In the genomic region with DNA sequence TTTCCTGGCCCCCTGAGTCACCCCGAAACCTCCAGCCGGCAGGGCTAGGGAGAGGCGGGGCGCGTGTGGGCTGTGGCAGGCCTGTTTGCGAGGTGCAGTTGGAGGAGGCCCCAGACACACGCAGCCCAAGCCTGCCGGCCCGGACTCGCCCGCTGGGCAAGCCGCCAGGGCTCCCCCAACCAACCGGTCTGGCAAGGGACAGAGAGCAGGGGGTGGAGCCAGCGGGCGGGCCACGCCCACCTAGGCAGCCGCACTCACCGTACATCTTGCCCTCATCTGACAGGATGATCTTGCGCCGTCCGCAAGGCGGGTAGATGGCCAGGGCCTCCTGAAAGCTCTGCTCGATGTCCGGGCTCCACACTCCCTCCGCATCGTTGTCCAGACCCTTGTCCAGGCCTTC, we compare ENCODE assay signal across 9 mouse cellular contexts. TPM values are rescaled to one million over a fixed set of nuclear protein-coding genes. Genes with fewer than 3 reads are reported as not detected.
DNase-seq lines count a peak whose midpoint lies in the region; ATAC-seq and TF ChIP-seq lines count a peak whose summit lies in the region.
"Had no signal": no experiment of that assay in that cellular context is flagged by ENCODE, and none has a peak within 500 bp of the region (broad histone marks: within the 10 kb centered on the region; RNA-seq: fewer than 3 reads in every experiment).

No protein-coding gene starts in this region.

- no peaks in the 10 kb centered on the region for H3K9me3 ChIP-seq in hindbrain, embryonic 12.5 days (replicated peaks)

- peak; percentile 36 for ATAC-seq in Patski
- peak; percentile 82 for ATAC-seq in hindbrain, embryonic 12.5 days (ENCODE audit: low FRiP score)
- ATAC-seq in activated CD4-positive, CD25-positive, alpha-beta regulatory T cell, adult 4 months = no peak

- POLR2A ChIA-PET in Patski (lab: Charles Lee) = interaction anchor here (1.5 kb wide), 1 partner anchor 10 kb away, joined by 6 read pairs; no protein-coding TSS in a partner anchor

- CTCF ChIA-PET in Patski (lab: Charles Lee) = interaction anchor here (1.2 to 1.8 kb wide), 2 partner anchors 10 to 115 kb away, joined by 3 to 5 read pairs; no protein-coding TSS in a partner anchor

- H3K36me3 ChIP-seq in hindbrain, embryonic 12.5 days = peaks cover 10% of the 10 kb centered on the region; the same call in 1 of the 2 replicates

- H3K4me2 ChIP-seq in hindbrain, embryonic 12.5 days (replicated peaks) = peak overlapping the region; percentile 55

- DNase-seq in Patski (ENCODE audit: low read depth, low spot score) = peak; percentile 51
- DNase-seq in cerebellum, postnatal 4 days (ENCODE audit: low spot score in 2 of 2) = peak; percentile 66 to 85
- peak; percentile 57 for DNase-seq in gastrocnemius, adult 18-20 months (ENCODE audit: low spot score)
- peak; percentile 63 to 76 for DNase-seq in layer of hippocampus, postnatal 14 days (ENCODE audit: low spot score in 2 of 2)
- DNase-seq in lung, postnatal 4 days = peak; percentile 95 to 98
- DNase-seq in right cerebral cortex, postnatal 10 days (ENCODE audit: low spot score in 2 of 2) = peak; percentile 85 to 86

- 7% methylated on average over 26 of the region's 26 CpGs for WGBS in hindbrain, embryonic 12.5 days

- TF ChIP-seq CTCF in Patski (IDR thresholded peaks at IDR 0.05) = no peak

- H3K27ac ChIP-seq in hindbrain, embryonic 12.5 days = no peak overlapping the region

- H3K27me3 ChIP-seq in Patski = no peaks in the 10 kb centered on the region
- H3K27me3 ChIP-seq in hindbrain, embryonic 12.5 days = peaks cover 14% of the 10 kb centered on the region

- in situ Hi-C loops in Patski (cut with MboI; ENCODE audit: low pct_unique_long_range_greater_than_20kb) = no loop called here

- peaks cover 32% of the 10 kb centered on the region for H3K4me1 ChIP-seq in hindbrain, embryonic 12.5 days

- peak overlapping the region; percentile 57; the same call in 1 of the 2 replicates for H3K9ac ChIP-seq in hindbrain, embryonic 12.5 days

- H3K4me3 ChIP-seq in hindbrain, embryonic 12.5 days = peak overlapping the region; percentile 22; the same call in 1 of the 2 replicates

RNA-seq across cellular contexts. Expression of gene Tead3, which starts 9.5 kb away (rescaled TPM):
- polyA plus RNA-seq in Patski (2021) = 45.2 TPM
- total RNA-seq in gastrocnemius, adult 18-20 months (2021) = 1 to 10 TPM; 5.3 to 6.9 TPM
- polyA plus RNA-seq in hindbrain, embryonic 12.5 days (2016; fragmentation: Nextera tagmentation; extraction: Ambion mirVana) = 7.0 and 7.7 TPM in 2 replicates
- 1 to 10 TPM; 5.1 to 5.7 TPM for total RNA-seq in layer of hippocampus, postnatal 14 days (2021)
- not detected for polyA plus RNA-seq in activated CD4-positive, CD25-positive, alpha-beta regulatory T cell, adult 4 months (2017; shearing (Covaris generic))

RNA-seq across cellular contexts. Expression of gene Rpl10a, which starts 12.8 kb away (rescaled TPM):
- 554 TPM for polyA plus RNA-seq in Patski (2021)
- 100 to 1,000 TPM; 418 to 419 TPM for total RNA-seq in gastrocnemius, adult 18-20 months (2021)
- 287 and 354 TPM in 2 replicates for polyA plus RNA-seq in hindbrain, embryonic 12.5 days (2016; fragmentation: Nextera tagmentation; extraction: Ambion mirVana)
- total RNA-seq in layer of hippocampus, postnatal 14 days (2021) = 100 to 1,000 TPM; 394 to 418 TPM
- polyA plus RNA-seq in activated CD4-positive, CD25-positive, alpha-beta regulatory T cell, adult 4 months (2017; shearing (Covaris generic)) = 1,000 to 10,000 TPM in 1 of 2 experiments, 100 to 1,000 TPM in 1; 852 to 1,030 TPM

RNA-seq across cellular contexts. Expression of gene Tulp1, which starts 23.9 kb away (rescaled TPM):
- polyA plus RNA-seq in Patski (2021) = not detected
- not detected for total RNA-seq in gastrocnemius, adult 18-20 months (2021)
- polyA plus RNA-seq in hindbrain, embryonic 12.5 days (2016; fragmentation: Nextera tagmentation; extraction: Ambion mirVana) = 5.0 and 6.8 TPM in 2 replicates
- total RNA-seq in layer of hippocampus, postnatal 14 days (2021) = not detected
- polyA plus RNA-seq in activated CD4-positive, CD25-positive, alpha-beta regulatory T cell, adult 4 months (2017; shearing (Covaris generic)) = not detected
- total RNA-seq: left cerebral cortex, postnatal 25 days had no signal

RNA-seq across cellular contexts. Expression of gene Fance, which starts 27.8 kb away (rescaled TPM):
- 44.9 TPM for polyA plus RNA-seq in Patski (2021)
- 10 to 100 TPM; 10.3 to 11.2 TPM for total RNA-seq in gastrocnemius, adult 18-20 months (2021)
- polyA plus RNA-seq in hindbrain, embryonic 12.5 days (2016; fragmentation: Nextera tagmentation; extraction: Ambion mirVana) = 24.7 and 28.3 TPM in 2 replicates
- total RNA-seq in layer of hippocampus, postnatal 14 days (2021) = 10 to 100 TPM; 23.0 to 28.2 TPM
- 1 to 10 TPM; 3.4 to 6.4 TPM for polyA plus RNA-seq in activated CD4-positive, CD25-positive, alpha-beta regulatory T cell, adult 4 months (2017; shearing (Covaris generic))
